Mouse (Mus musculus): ENCODE measurements at regions not wholly inside any gene's neighbourhood (a gene's known extent, or its start where the extent isn't known, plus 50 kb on each side); places are given as distances from the start of the nearest gene placed in this dataset.

DNA sequence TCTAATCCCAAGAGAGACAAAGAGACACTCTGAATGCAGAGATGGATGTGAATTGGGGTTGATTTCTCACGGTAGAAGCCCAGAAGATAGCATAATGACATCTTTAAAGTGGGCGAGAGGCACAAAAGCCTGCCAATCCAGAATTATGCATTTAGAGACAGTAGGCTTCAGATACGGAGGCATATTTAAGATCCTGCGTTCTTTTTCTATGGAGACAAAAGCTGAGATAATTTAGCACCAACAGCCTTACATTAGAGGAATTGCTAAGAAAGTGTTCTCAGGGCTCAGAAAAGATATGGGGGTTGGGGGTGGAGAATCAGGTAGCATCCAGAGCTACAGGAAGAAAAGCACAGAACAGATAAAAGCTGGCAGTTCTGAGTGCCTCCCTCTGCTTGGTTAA is 422.4 kb upstream of the Kcnab2 start:
- Histone ChIP-seq H3K4me2 (ENCODE audit: low read length) (no peak overlapping the region), H3K36me3 (ENCODE audit: control insufficient read depth, insufficient read depth, low read length) (no peaks in the 10 kb centered on the region), H3K4me3 (ENCODE audit: low read length) (no peak overlapping the region), H3K9ac (ENCODE audit: low read depth, low read length) (no peak overlapping the region), H3K27ac (ENCODE audit: low read depth, low read length) (no peak overlapping the region), H3K4me1 (ENCODE audit: control insufficient read depth, insufficient read depth, low read depth, low read length) (peaks cover 6% of the 10 kb centered on the region; the same call in 1 of the 2 replicates), H3K9me3 (ENCODE audit: control insufficient read depth, low read length) (no peaks in the 10 kb centered on the region), H3K27me3 (replicated peaks; ENCODE audit: control insufficient read depth, insufficient read depth, low read length) (no peaks in the 10 kb centered on the region)
- WGBS, result 56% methylated on average over 4 of the region's 4 CpGs
- no peak for ATAC-seq

DNA sequence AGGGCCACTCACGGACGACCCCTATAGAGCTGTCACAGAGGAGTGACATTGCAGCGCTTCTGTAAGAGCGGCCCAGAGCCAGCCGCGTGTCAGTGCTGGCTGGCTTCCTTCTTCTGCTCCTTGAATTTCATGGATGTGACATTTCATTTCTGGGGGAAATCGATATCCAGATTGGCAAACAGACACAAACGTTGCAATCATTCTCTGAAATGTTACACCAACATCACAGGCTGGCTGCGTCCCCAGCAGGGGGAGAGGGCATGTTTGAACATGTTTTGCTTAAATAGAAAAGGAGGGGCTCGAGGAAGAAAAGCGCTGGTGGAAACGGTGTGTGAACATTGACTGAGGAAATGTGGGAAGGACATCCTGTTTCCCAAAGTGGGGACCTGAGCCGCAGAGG is 417.4 kb upstream of the Kcnab2 start:
- H3K27me3 ChIP-seq (replicated peaks; ENCODE audit: control insufficient read depth, insufficient read depth, low read length), result no peaks in the 10 kb centered on the region
- H3K4me2 ChIP-seq (ENCODE audit: low read length), result no peak overlapping the region
- no peak for ATAC-seq
- H3K4me3 ChIP-seq (ENCODE audit: low read length), result no peak overlapping the region
- no peaks in the 10 kb centered on the region for H3K4me1 ChIP-seq (ENCODE audit: control insufficient read depth, insufficient read depth, low read depth, low read length)
- no peaks in the 10 kb centered on the region for H3K36me3 ChIP-seq (ENCODE audit: control insufficient read depth, insufficient read depth, low read length)
- no peak overlapping the region for H3K9ac ChIP-seq (ENCODE audit: low read depth, low read length)
- no peak overlapping the region for H3K27ac ChIP-seq (ENCODE audit: low read depth, low read length)
- 60% methylated on average over 13 of the region's 13 CpGs for WGBS
- peaks cover 2% of the 10 kb centered on the region; the same call in 1 of the 2 replicates for H3K9me3 ChIP-seq (ENCODE audit: control insufficient read depth, low read length)

DNA sequence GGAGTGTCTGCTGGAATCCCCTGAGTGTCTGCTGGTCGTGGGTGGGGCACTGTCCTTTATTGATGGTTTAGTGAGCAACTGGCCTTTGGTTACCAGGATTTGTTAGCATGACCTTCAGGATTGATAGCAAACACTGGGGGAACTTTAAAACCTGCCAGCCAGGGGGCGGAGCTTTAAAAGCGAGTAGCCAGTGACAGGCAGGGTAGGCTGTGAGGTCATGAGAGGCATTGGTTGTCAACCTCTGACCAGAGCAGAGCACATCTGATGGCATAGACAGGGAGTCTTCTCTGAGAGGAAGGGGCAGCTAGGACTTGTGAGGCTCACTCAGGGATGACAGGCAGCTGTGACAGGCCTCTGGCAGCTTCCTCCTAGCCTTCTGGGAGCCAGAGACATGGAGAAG is 415.3 kb upstream of the Kcnab2 start:
- Histone ChIP-seq H3K4me1 (ENCODE audit: control insufficient read depth, insufficient read depth, low read depth, low read length) (no peaks in the 10 kb centered on the region), H3K36me3 (ENCODE audit: control insufficient read depth, insufficient read depth, low read length) (no peaks in the 10 kb centered on the region), H3K9me3 (ENCODE audit: control insufficient read depth, low read length) (peaks cover 4% of the 10 kb centered on the region; the same call in 1 of the 2 replicates), H3K27me3 (replicated peaks; ENCODE audit: control insufficient read depth, insufficient read depth, low read length) (no peaks in the 10 kb centered on the region), H3K9ac (ENCODE audit: low read depth, low read length) (no peak overlapping the region), H3K4me2 (ENCODE audit: low read length) (no peak overlapping the region), H3K27ac (ENCODE audit: low read depth, low read length) (no peak overlapping the region), H3K4me3 (ENCODE audit: low read length) (no peak overlapping the region)
- ATAC-seq, result no peak
- 83% methylated on average over 3 of the region's 3 CpGs for WGBS

DNA sequence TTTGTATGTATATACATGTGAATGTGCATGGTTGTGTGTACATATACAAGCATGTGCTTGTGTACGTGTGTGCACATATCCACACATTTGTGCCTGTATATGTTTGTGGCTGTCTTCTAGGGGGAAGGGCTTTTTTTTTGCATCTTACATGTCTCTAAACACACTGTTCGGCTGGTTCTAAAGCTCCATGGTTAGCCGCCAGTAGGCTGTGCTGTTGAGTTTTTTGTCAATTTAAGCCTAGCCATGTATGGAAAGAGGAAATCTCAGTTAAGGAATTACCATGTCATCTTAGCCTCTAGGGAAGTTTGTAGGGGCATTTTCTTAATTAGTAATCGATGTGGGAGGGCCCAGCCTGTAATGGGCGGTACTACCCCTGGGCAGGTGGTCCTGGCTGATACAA is 411.5 kb upstream of the Kcnab2 start:
- H3K4me2 ChIP-seq (ENCODE audit: low read length), result no peak overlapping the region
- no peak overlapping the region for H3K27ac ChIP-seq (ENCODE audit: low read depth, low read length)
- no peak for ATAC-seq
- no peaks in the 10 kb centered on the region for H3K27me3 ChIP-seq (replicated peaks; ENCODE audit: control insufficient read depth, insufficient read depth, low read length)
- H3K4me3 ChIP-seq (ENCODE audit: low read length), result no peak overlapping the region
- WGBS, result 78% methylated on average over 5 of the region's 5 CpGs
- H3K4me1 ChIP-seq (ENCODE audit: control insufficient read depth, insufficient read depth, low read depth, low read length), result no peaks in the 10 kb centered on the region
- no peak overlapping the region for H3K9ac ChIP-seq (ENCODE audit: low read depth, low read length)
- H3K9me3 ChIP-seq (ENCODE audit: control insufficient read depth, low read length), result peaks cover 4% of the 10 kb centered on the region; the same call in 1 of the 2 replicates
- H3K36me3 ChIP-seq (ENCODE audit: control insufficient read depth, insufficient read depth, low read length), result no peaks in the 10 kb centered on the region

DNA sequence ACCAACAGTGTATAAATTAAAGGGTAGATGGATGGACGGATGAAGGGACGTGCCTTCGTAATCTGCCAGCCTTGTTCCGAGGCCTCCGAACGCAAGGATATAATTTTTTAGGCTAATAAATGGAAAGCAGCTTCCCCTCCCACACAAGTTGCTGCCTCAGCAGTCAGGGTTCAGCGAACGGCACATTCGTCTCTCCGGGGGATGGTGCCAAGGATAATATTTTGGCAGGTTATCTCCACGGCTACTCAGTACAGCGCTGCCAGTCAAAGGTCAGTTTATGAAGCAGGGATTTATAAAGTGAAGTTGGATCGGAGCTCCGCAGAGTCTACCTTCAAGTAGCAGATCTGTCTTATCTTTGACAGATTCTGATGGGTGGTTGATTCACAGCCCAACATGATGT is 410.6 kb upstream of the Kcnab2 start:
- Histone ChIP-seq H3K4me1 (ENCODE audit: control insufficient read depth, insufficient read depth, low read depth, low read length) (no peaks in the 10 kb centered on the region), H3K4me2 (ENCODE audit: low read length) (no peak overlapping the region), H3K27me3 (replicated peaks; ENCODE audit: control insufficient read depth, insufficient read depth, low read length) (no peaks in the 10 kb centered on the region), H3K4me3 (ENCODE audit: low read length) (no peak overlapping the region), H3K9me3 (ENCODE audit: control insufficient read depth, low read length) (peaks cover 4% of the 10 kb centered on the region; the same call in 1 of the 2 replicates), H3K27ac (ENCODE audit: low read depth, low read length) (no peak overlapping the region), H3K9ac (ENCODE audit: low read depth, low read length) (no peak overlapping the region), H3K36me3 (ENCODE audit: control insufficient read depth, insufficient read depth, low read length) (no peaks in the 10 kb centered on the region)
- ATAC-seq, result no peak
- WGBS, result 42% methylated on average over 14 of the region's 14 CpGs

DNA sequence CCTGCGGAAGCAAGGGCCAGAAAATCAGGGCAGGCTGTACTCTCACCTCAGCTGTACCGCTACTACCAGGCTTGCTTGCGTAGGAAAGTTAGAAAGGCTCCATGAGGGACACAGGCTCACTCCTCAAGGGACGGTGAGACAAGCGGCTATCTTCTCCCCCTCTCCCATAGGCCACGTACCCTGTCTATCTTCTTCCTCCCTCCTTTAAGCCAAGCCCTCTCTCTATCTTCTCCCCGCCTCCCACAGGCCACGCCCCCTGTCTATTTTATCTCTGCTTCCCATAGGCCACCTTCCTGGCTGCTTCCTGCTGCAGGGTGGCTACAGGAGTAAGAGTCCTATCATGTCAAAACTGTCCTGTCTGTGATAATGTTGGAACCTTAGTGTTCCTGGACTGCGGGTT is 409.1 kb upstream of the Kcnab2 start:
- Histone ChIP-seq H3K4me1 (ENCODE audit: control insufficient read depth, insufficient read depth, low read depth, low read length) (no peaks in the 10 kb centered on the region), H3K36me3 (ENCODE audit: control insufficient read depth, insufficient read depth, low read length) (no peaks in the 10 kb centered on the region), H3K27me3 (replicated peaks; ENCODE audit: control insufficient read depth, insufficient read depth, low read length) (no peaks in the 10 kb centered on the region), H3K9ac (ENCODE audit: low read depth, low read length) (no peak overlapping the region), H3K27ac (ENCODE audit: low read depth, low read length) (no peak overlapping the region), H3K9me3 (ENCODE audit: control insufficient read depth, low read length) (peaks cover 4% of the 10 kb centered on the region; the same call in 1 of the 2 replicates), H3K4me2 (ENCODE audit: low read length) (no peak overlapping the region), H3K4me3 (ENCODE audit: low read length) (no peak overlapping the region)
- WGBS, result 70% methylated on average over 9 of the region's 9 CpGs
- ATAC-seq, result no peak

DNA sequence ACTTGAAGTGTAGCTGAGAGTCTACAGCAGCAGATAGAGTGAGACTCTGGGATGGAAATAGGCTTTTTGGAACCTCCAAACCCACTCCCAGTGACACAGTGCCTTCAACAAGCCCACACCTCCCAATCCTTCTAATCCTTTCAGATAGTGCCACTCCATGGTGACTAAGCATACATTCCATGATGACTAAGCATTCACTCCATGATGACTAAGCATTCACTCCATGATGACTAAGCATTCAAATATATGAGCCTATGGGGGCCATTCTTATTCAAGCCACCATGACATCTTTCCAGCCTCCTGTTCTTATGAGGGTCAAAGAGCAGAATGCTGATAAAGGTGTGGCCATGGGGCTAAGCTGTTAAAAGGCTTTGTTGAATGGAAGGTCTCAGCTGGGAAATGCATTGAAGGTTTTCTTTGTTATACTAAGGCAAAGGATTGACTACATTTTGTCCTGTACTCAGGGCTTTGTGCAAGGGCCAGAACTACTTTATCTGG is 403.8 kb upstream of the Kcnab2 start:
- H3K27me3 ChIP-seq (replicated peaks; ENCODE audit: control insufficient read depth, insufficient read depth, low read length), result no peaks in the 10 kb centered on the region
- no peak for ATAC-seq
- no peak overlapping the region for H3K27ac ChIP-seq (ENCODE audit: low read depth, low read length)
- H3K4me3 ChIP-seq (ENCODE audit: low read length), result no peak overlapping the region
- no peak overlapping the region for H3K4me2 ChIP-seq (ENCODE audit: low read length)
- H3K9me3 ChIP-seq (ENCODE audit: control insufficient read depth, low read length), result no peaks in the 10 kb centered on the region
- no peak overlapping the region for H3K9ac ChIP-seq (ENCODE audit: low read depth, low read length)
- H3K36me3 ChIP-seq (ENCODE audit: control insufficient read depth, insufficient read depth, low read length), result no peaks in the 10 kb centered on the region
- H3K4me1 ChIP-seq (ENCODE audit: control insufficient read depth, insufficient read depth, low read depth, low read length), result no peaks in the 10 kb centered on the region

DNA sequence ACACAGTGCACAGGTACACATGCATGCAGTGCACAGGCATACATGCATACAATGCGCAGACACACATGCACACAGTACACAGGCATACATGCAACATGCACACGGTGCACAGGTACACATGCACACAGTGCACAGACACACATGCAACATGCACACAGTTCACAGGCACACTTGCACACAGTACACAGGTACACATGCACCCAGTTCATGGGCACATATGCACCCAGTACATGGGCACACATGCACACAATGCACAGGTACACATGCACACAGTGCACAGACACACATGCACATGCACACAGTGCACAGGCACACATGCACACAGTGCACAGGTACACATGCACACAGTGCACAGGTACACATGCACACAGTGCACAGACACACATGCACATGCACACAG is 402.7 kb upstream of the Kcnab2 start:
- H3K27me3 ChIP-seq (replicated peaks; ENCODE audit: control insufficient read depth, insufficient read depth, low read length), result no peaks in the 10 kb centered on the region
- H3K4me2 ChIP-seq (ENCODE audit: low read length), result no peak overlapping the region
- no peaks in the 10 kb centered on the region for H3K36me3 ChIP-seq (ENCODE audit: control insufficient read depth, insufficient read depth, low read length)
- WGBS, result 96% methylated on average over 2 of the region's 2 CpGs
- no peaks in the 10 kb centered on the region for H3K9me3 ChIP-seq (ENCODE audit: control insufficient read depth, low read length)
- H3K27ac ChIP-seq (ENCODE audit: low read depth, low read length), result no peak overlapping the region
- no peaks in the 10 kb centered on the region for H3K4me1 ChIP-seq (ENCODE audit: control insufficient read depth, insufficient read depth, low read depth, low read length)
- no peak for ATAC-seq
- no peak overlapping the region for H3K4me3 ChIP-seq (ENCODE audit: low read length)
- H3K9ac ChIP-seq (ENCODE audit: low read depth, low read length), result no peak overlapping the region

DNA sequence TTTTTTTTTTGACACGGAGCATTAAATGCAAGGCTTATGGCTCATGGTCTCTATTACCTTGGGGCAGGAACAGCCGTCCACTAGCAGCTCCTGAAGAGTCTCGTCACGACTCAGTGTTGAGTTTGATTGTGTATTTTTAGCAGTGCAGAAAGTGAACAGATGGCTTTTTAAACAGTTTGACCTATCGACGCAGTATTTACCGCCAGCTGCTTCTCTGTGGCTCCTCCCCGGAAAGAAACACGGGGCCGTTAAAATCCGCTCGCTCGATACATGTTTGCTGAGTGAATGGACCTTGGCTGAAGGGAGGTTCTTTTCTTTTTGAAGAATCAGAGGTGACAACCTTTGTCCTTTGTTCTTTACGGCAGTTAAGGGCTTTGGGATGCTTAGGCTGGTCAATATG is 401.3 kb upstream of the Kcnab2 start:
- Histone ChIP-seq H3K4me2 (ENCODE audit: low read length) (no peak overlapping the region), H3K9ac (ENCODE audit: low read depth, low read length) (no peak overlapping the region), H3K27ac (ENCODE audit: low read depth, low read length) (no peak overlapping the region), H3K36me3 (ENCODE audit: control insufficient read depth, insufficient read depth, low read length) (no peaks in the 10 kb centered on the region), H3K9me3 (ENCODE audit: control insufficient read depth, low read length) (no peaks in the 10 kb centered on the region), H3K4me3 (ENCODE audit: low read length) (no peak overlapping the region), H3K27me3 (replicated peaks; ENCODE audit: control insufficient read depth, insufficient read depth, low read length) (no peaks in the 10 kb centered on the region), H3K4me1 (ENCODE audit: control insufficient read depth, insufficient read depth, low read depth, low read length) (no peaks in the 10 kb centered on the region)
- WGBS, result 42% methylated on average over 14 of the region's 14 CpGs
- peak; percentile 58; the same call in 1 of the 2 replicates for ATAC-seq

DNA sequence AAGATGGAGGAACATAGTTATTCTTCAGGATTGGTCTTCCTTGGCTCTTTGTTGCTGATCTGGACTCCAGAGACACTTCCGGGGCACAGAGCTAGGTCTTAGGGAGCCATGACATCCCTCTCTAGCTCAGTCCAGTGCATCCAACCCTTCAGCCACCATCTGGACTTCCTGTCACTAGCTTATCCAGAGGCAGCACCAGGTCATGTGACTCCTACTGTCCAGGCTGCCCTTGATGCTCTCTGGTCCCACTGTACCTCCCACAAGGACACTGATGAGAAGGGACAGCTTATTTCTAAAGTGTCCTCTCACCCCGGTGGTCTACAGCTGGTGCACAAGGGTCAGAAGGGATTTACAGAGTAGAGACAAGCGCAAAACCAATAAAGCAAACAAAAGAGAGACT is 400.7 kb upstream of the Kcnab2 start:
- Histone ChIP-seq H3K9me3 (ENCODE audit: control insufficient read depth, low read length) (no peaks in the 10 kb centered on the region), H3K27me3 (replicated peaks; ENCODE audit: control insufficient read depth, insufficient read depth, low read length) (no peaks in the 10 kb centered on the region), H3K4me1 (ENCODE audit: control insufficient read depth, insufficient read depth, low read depth, low read length) (no peaks in the 10 kb centered on the region), H3K36me3 (ENCODE audit: control insufficient read depth, insufficient read depth, low read length) (no peaks in the 10 kb centered on the region), H3K4me3 (ENCODE audit: low read length) (no peak overlapping the region), H3K4me2 (ENCODE audit: low read length) (no peak overlapping the region), H3K27ac (ENCODE audit: low read depth, low read length) (no peak overlapping the region), H3K9ac (ENCODE audit: low read depth, low read length) (no peak overlapping the region)
- ATAC-seq, result no peak
- 65% methylated on average over 3 of the region's 3 CpGs for WGBS

All from hindbrain, embryonic 16.5 days (tissue).